Mouse (Mus musculus) left cerebral cortex, postnatal 4 days (tissue): ENCODE data around the gene Bora. TPM values are rescaled to one million over a fixed set of nuclear protein-coding genes. Genes with fewer than 3 reads are reported as not detected.
"Not testable (repeated sequence)": the region's sequence is repeated elsewhere in the genome, so short reads cannot be mapped to it uniquely, and the experiment has no call there.

Experiments
- DNase-seq: peaks from one replicate; pipeline ENCODE4 v3.0.0-alpha.2; 2022
- intact Hi-C: fragments of 180-260 bp; cut with DNase I; formaldehyde crosslinking; loops from one replicate; pipeline ENCODE4 v1.15.1; 2025
- total RNA-seq, 2 experiments: library from RNA; stranded (reverse); gene quantifications; 2 replicates each; pipeline ENCODE4 v1.2.3; 2021

Bora gene
- total RNA-seq = 1 to 10 TPM; 4.4 to 5.2 TPM

- DNase-seq = peak; percentile 92
- intact Hi-C loops = no loop called here
Measured at GRCm38 (mm10) chr14:99046031-99046781, at the start of gene Bora, which contains the start of gene Mzt1. Bora (plus strand) TSS chr14:99046222. Mzt1 (minus strand) TSS chr14:99046134.

GRCm38 (mm10) chr14:99010224-99010919, 35.6 kb upstream of the Bora start:
- intact Hi-C loops = no loop called here
- peak; percentile 27 for DNase-seq

GRCm38 (mm10) chr14:99010920-99011313, 35.1 kb upstream of the Bora start:
- intact Hi-C loops = no loop called here
- no peak for DNase-seq

GRCm38 (mm10) chr14:99018691-99019090, 27.3 kb upstream of the Bora start:
- intact Hi-C loops = no loop called here
- DNase-seq = no peak

- intact Hi-C loops = no loop called here
- no peak for DNase-seq
Measured at GRCm38 (mm10) chr14:99019136-99019808, 26.8 kb upstream of the Bora start.

GRCm38 (mm10) chr14:99022346-99023086, 23.5 kb upstream of the Bora start:
- no peak for DNase-seq
- intact Hi-C loops = no loop called here

GRCm38 (mm10) chr14:99029987-99030386, 16.0 kb upstream of the Bora start:
- no peak for DNase-seq
- intact Hi-C loops = no loop called here

GRCm38 (mm10) chr14:99031337-99031873, 14.6 kb upstream of the Bora start:
- intact Hi-C loops = no loop called here
- DNase-seq = no peak

GRCm38 (mm10) chr14:99032596-99032995, 13.4 kb upstream of the Bora start:
- intact Hi-C loops = no loop called here
- no peak for DNase-seq

GRCm38 (mm10) chr14:99034851-99035250, 11.2 kb upstream of the Bora start:
- intact Hi-C loops = not testable (repeated sequence)

GRCm38 (mm10) chr14:99036039-99036438, 10.0 kb upstream of the Bora start:
- intact Hi-C loops = no loop called here
- DNase-seq = no peak

More at GRCm38 (mm10) chr14:99034851-99035250, 11.2 kb upstream of the Bora start:
- not testable (repeated sequence) for DNase-seq

GRCm38 (mm10) chr14:99037703-99038102, 8.3 kb upstream of the Bora start:
- no peak for DNase-seq
- intact Hi-C loops = no loop called here

- DNase-seq, intact Hi-C loops: not testable (repeated sequence)
Measured at GRCm38 (mm10) chr14:99039308-99039707, 6.7 kb upstream of the Bora start.

GRCm38 (mm10) chr14:99041416-99041815, 4.6 kb upstream of the Bora start:
- intact Hi-C loops = no loop called here
- no peak for DNase-seq

- intact Hi-C loops = no loop called here
- no peak for DNase-seq
Measured at GRCm38 (mm10) chr14:99043499-99043898, 2.5 kb upstream of the Bora start.

- intact Hi-C loops = no loop called here
- DNase-seq = no peak
Measured at GRCm38 (mm10) chr14:99044096-99044495, 1.9 kb upstream of the Bora start.

- intact Hi-C loops = no loop called here
- no peak for DNase-seq
Measured at GRCm38 (mm10) chr14:99044718-99045117, 1.3 kb upstream of the Bora start.

- intact Hi-C loops = no loop called here
- DNase-seq = no peak
Measured at GRCm38 (mm10) chr14:99045378-99046030, 518 bp upstream of the Bora start.

GRCm38 (mm10) chr14:99046782-99047181, 760 bp downstream of the Bora start:
- no peak for DNase-seq
- intact Hi-C loops = no loop called here
